Mouse (Mus musculus): ENCODE results near the gene Hnrnpr.

DNA sequence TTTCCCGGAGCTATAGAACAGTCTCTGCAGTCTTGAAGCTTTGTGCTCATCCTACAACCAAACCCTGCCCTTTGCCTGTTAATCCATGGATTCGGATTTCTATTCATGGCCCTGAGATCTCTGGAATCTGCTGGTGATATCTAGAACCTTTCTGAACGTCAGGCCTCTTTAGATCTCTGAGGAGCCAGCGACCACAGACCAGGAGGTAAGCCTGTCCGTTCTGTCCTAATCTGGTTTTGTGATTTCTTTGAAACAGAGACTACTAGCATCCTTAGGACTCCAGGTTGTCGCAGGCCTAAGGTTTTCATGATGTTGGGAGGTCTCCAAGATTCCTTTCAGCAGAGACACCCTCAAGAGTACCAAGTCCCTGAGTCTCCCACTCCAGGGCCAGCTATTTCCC is 25.9 kb upstream of the Hnrnpr start:
- TF ChIP-seq POLR2A (IDR thresholded peaks at IDR 0.05; ENCODE audit: borderline replicate concordance, insufficient read depth, low read length) (no peak), CTCF (IDR thresholded peaks at IDR 0.05; ENCODE audit: borderline replicate concordance, insufficient read depth, low read depth, low read length) (no peak)
